Mouse (Mus musculus) lung, embryonic 16.5 days (tissue): ENCODE measurements around the gene Tuba1a. TPM values are rescaled to one million over a fixed set of nuclear protein-coding genes. Genes with fewer than 3 reads are reported as not detected.

Source experiments
- ATAC-seq: fragments of 200-750 bp; cut with Nextera tagmentation; 2 replicates; pipeline ENCODE4 v1.8.0; 2017; ENCODE audit warnings: low read depth, mild to moderate bottlenecking, moderate library complexity
- H3K27ac ChIP-seq: fragments of 300-500 bp; sonication (generic); 2 replicates; pipeline ENCODE4 v1.5.1; 2014; ENCODE audit warnings: mild to moderate bottlenecking, control low read depth, low read length
- H3K27me3 ChIP-seq: fragments of 300-500 bp; sonication (generic); 2 replicates; pipeline ENCODE4 v1.6.1; 2014; ENCODE audit warnings: low read depth, low read length, mixed read lengths; ENCODE audit not compliant: control insufficient read depth, insufficient read depth
- H3K36me3 ChIP-seq: fragments of 300-500 bp; sonication (generic); 2 replicates; pipeline ENCODE4 v1.6.1; 2014; ENCODE audit warnings: low read length; ENCODE audit not compliant: control insufficient read depth, insufficient read depth
- H3K4me1 ChIP-seq: fragments of 300-500 bp; sonication (generic); replicated peaks from 2 replicates; pipeline ENCODE4 v1.6.1; 2014; ENCODE audit warnings: low read length, mixed read lengths; ENCODE audit not compliant: control insufficient read depth, insufficient read depth
- H3K4me2 ChIP-seq: fragments of 300-500 bp; sonication (generic); 2 replicates; pipeline ENCODE4 v1.6.1; 2014; ENCODE audit warnings: low read depth, low read length, control low read depth
- H3K4me3 ChIP-seq: fragments of 300-500 bp; sonication (generic); 2 replicates; pipeline ENCODE4 v1.5.1; 2014; ENCODE audit warnings: mild to moderate bottlenecking, low read length, control low read depth
- H3K9ac ChIP-seq: fragments of 300-500 bp; sonication (generic); 2 replicates; pipeline ENCODE4 v1.6.1; 2014; ENCODE audit warnings: low read length, control low read depth
- H3K9me3 ChIP-seq: fragments of 300-500 bp; sonication (generic); 2 replicates; pipeline ENCODE4 v1.6.1; 2016; ENCODE audit warnings: low read length; ENCODE audit not compliant: control insufficient read depth
- WGBS: fragments of 180-500 bp; shearing (Covaris S2); extraction: QIAGEN DNeasy Blood & Tissue Kit; methylation state at CpG from one replicate; pipeline ENCODE4 v1.1.7; 2014; 5-methylcytosine and 5-hydroxymethylcytosine counted together
- polyA plus RNA-seq: library from polyadenylated mRNA; unstranded; fragments of >200 nt; fragmentation: Nextera tagmentation; extraction: Ambion mirVana; gene quantifications from 2 replicates; pipeline ENCODE4 v1.2.1, GENCODE M21; 2015

The Tuba1a gene
- polyA plus RNA-seq, 1 experiment from 2014 or later: 906 TPM

GRCm38 (mm10) chr15:98985982-98986715 lies 32.6 kb upstream of the Tuba1a start:
- no peaks in the 10 kb centered on the region for H3K36me3 ChIP-seq
- peak overlapping the region; percentile 62 for H3K4me3 ChIP-seq
- peak overlapping the region; percentile 70 for H3K4me2 ChIP-seq
- WGBS: 38% methylated on average over 12 of the region's 12 CpGs
- no peaks in the 10 kb centered on the region for H3K9me3 ChIP-seq
- peak overlapping the region; percentile 79 for H3K9ac ChIP-seq
- no peak for ATAC-seq
- H3K27ac ChIP-seq: peak overlapping the region; percentile 92
- no peaks in the 10 kb centered on the region for H3K27me3 ChIP-seq
- peaks cover 35% of the 10 kb centered on the region for H3K4me1 ChIP-seq

GRCm38 (mm10) chr15:98985240-98985981 lies 31.9 kb upstream of the Tuba1a start:
- 2% methylated on average over 29 of the region's 29 CpGs for WGBS
- peaks cover 27% of the 10 kb centered on the region for H3K4me1 ChIP-seq
- H3K4me3 ChIP-seq: peak overlapping the region; percentile 62
- no peaks in the 10 kb centered on the region for H3K36me3 ChIP-seq
- peak overlapping the region; percentile 79 for H3K9ac ChIP-seq
- peak overlapping the region; percentile 92 for H3K27ac ChIP-seq
- no peaks in the 10 kb centered on the region for H3K27me3 ChIP-seq
- ATAC-seq: peak; percentile 89
- H3K9me3 ChIP-seq: no peaks in the 10 kb centered on the region
- H3K4me2 ChIP-seq: peak overlapping the region; percentile 70

GRCm38 (mm10) chr15:98984681-98985080 lies 31.2 kb upstream of the Tuba1a start:
- peaks cover 26% of the 10 kb centered on the region for H3K4me1 ChIP-seq

GRCm38 (mm10) chr15:98983431-98984081 lies 30.1 kb upstream of the Tuba1a start:
- no peaks in the 10 kb centered on the region for H3K27me3 ChIP-seq
- WGBS: 47% methylated on average over 16 of the region's 16 CpGs
- H3K36me3 ChIP-seq: no peaks in the 10 kb centered on the region
- no peak overlapping the region for H3K4me2 ChIP-seq
- ATAC-seq: no peak
- H3K27ac ChIP-seq: no peak overlapping the region
- peaks cover 26% of the 10 kb centered on the region for H3K4me1 ChIP-seq
- H3K9me3 ChIP-seq: no peaks in the 10 kb centered on the region
- H3K9ac ChIP-seq: no peak overlapping the region; the same call in 1 of the 2 replicates
- H3K4me3 ChIP-seq: no peak overlapping the region

More at GRCm38 (mm10) chr15:98984681-98985080, 31.2 kb upstream of the Tuba1a start:
- no peak for ATAC-seq
- Histone ChIP-seq H3K27ac (peak overlapping the region; percentile 92; the same call in 1 of the 2 replicates), H3K9ac (no peak overlapping the region), H3K9me3 (no peaks in the 10 kb centered on the region), H3K27me3 (no peaks in the 10 kb centered on the region), H3K36me3 (no peaks in the 10 kb centered on the region), H3K4me2 (no peak overlapping the region), H3K4me3 (no peak overlapping the region)
- 56% methylated on average over 6 of the region's 6 CpGs for WGBS

GRCm38 (mm10) chr15:98982100-98982499 lies 28.6 kb upstream of the Tuba1a start:
- no peak overlapping the region for H3K4me2 ChIP-seq
- H3K4me3 ChIP-seq: no peak overlapping the region
- no peaks in the 10 kb centered on the region for H3K9me3 ChIP-seq
- WGBS: 74% methylated on average over 6 of the region's 6 CpGs
- H3K9ac ChIP-seq: no peak overlapping the region
- no peaks in the 10 kb centered on the region for H3K36me3 ChIP-seq
- ATAC-seq: no peak
- H3K27ac ChIP-seq: no peak overlapping the region
- H3K27me3 ChIP-seq: no peaks in the 10 kb centered on the region
- H3K4me1 ChIP-seq: peaks cover 28% of the 10 kb centered on the region

GRCm38 (mm10) chr15:98980012-98980614 lies 26.6 kb upstream of the Tuba1a start:
- Histone ChIP-seq H3K4me2 (no peak overlapping the region), H3K4me1 (peaks cover 19% of the 10 kb centered on the region), H3K27ac (no peak overlapping the region), H3K9ac (no peak overlapping the region), H3K9me3 (no peaks in the 10 kb centered on the region), H3K36me3 (no peaks in the 10 kb centered on the region), H3K27me3 (no peaks in the 10 kb centered on the region), H3K4me3 (no peak overlapping the region)
- 43% methylated on average over 7 of the region's 7 CpGs for WGBS
- ATAC-seq: no peak

- ATAC-seq: no peak
- peaks cover 14% of the 10 kb centered on the region for H3K4me1 ChIP-seq
Measured at GRCm38 (mm10) chr15:98978409-98979172, 25.1 kb upstream of the Tuba1a start.

GRCm38 (mm10) chr15:98977759-98978408 lies 24.4 kb upstream of the Tuba1a start:
- ATAC-seq: peak; percentile 75
- Histone ChIP-seq H3K27me3 (no peaks in the 10 kb centered on the region), H3K4me2 (peak overlapping the region; percentile 22; the same call in 1 of the 2 replicates), H3K9ac (peak overlapping the region; percentile 49), H3K36me3 (no peaks in the 10 kb centered on the region), H3K4me3 (0 out of 2 replicates have a peak overlapping the region, but pooled peaks have one; percentile 9), H3K4me1 (peaks cover 14% of the 10 kb centered on the region), H3K9me3 (no peaks in the 10 kb centered on the region), H3K27ac (peak overlapping the region; percentile 47; the same call in 1 of the 2 replicates)
- WGBS: 49% methylated on average over 14 of the region's 14 CpGs

More at GRCm38 (mm10) chr15:98978409-98979172, 25.1 kb upstream of the Tuba1a start:
- Histone ChIP-seq H3K36me3 (no peaks in the 10 kb centered on the region), H3K27me3 (no peaks in the 10 kb centered on the region), H3K27ac (no peak overlapping the region), H3K9ac (no peak overlapping the region), H3K9me3 (no peaks in the 10 kb centered on the region), H3K4me3 (no peak overlapping the region), H3K4me2 (no peak overlapping the region)
- 68% methylated on average over 20 of the region's 20 CpGs for WGBS
